Mouse (Mus musculus): ENCODE results near the gene Cd2bp2. TPM values are rescaled to one million over a fixed set of nuclear protein-coding genes. Genes with fewer than 3 reads are reported as not detected.

Gene Cd2bp2
- polyA plus RNA-seq, 1 experiment from 2014 or later: 14.0 TPM

GRCm38 (mm10) chr7:127152464-127152863 lies 43.4 kb downstream of the Cd2bp2 start:
- DNase-seq: no peak
- Histone ChIP-seq H3K27me3 (ENCODE audit: insufficient read depth, low read length) (no peaks in the 10 kb centered on the region), H3K4me1 (ENCODE audit: insufficient read depth) (peaks cover 4% of the 10 kb centered on the region), H3K4me3 (ENCODE audit: low read depth, low read length) (no peak overlapping the region), H3K9me3 (ENCODE audit: low read length) (no peaks in the 10 kb centered on the region), H3K9ac (replicated peaks) (no peak overlapping the region), H3K27ac (ENCODE audit: low read depth) (no peak overlapping the region), H3K36me3 (replicated peaks; ENCODE audit: insufficient read depth, low read length) (no peaks in the 10 kb centered on the region), H3K4me2 (ENCODE audit: low read depth, low read length) (no peak overlapping the region)
- ATAC-seq: no peak
- WGBS (ENCODE audit: insufficient replicate concordance): 85% methylated on average over 6 of the region's 6 CpGs
- no peak for TF ChIP-seq CTCF (IDR thresholded peaks at IDR 0.05; ENCODE audit: low read depth)
- no peak for TF ChIP-seq EP300 (IDR thresholded peaks at IDR 0.05; ENCODE audit: low read depth)

- TF ChIP-seq EP300 (IDR thresholded peaks at IDR 0.05; ENCODE audit: low read depth): no peak
- no peak for TF ChIP-seq CTCF (IDR thresholded peaks at IDR 0.05; ENCODE audit: low read depth)
- H3K27me3 ChIP-seq (ENCODE audit: insufficient read depth, low read length): no peaks in the 10 kb centered on the region
- H3K4me2 ChIP-seq (ENCODE audit: low read depth, low read length): no peak overlapping the region
- no peaks in the 10 kb centered on the region for H3K9me3 ChIP-seq (ENCODE audit: low read length)
- H3K9ac ChIP-seq (replicated peaks): no peak overlapping the region
- H3K36me3 ChIP-seq (replicated peaks; ENCODE audit: insufficient read depth, low read length): no peaks in the 10 kb centered on the region
- H3K4me1 ChIP-seq (ENCODE audit: insufficient read depth): peaks cover 10% of the 10 kb centered on the region; the same call in 1 of the 2 replicates
- WGBS (ENCODE audit: insufficient replicate concordance): 56% methylated on average over 3 of the region's 3 CpGs
- ATAC-seq (peak; percentile 90), DNase-seq (peak; percentile 65)
- peak overlapping the region; percentile 79 for H3K27ac ChIP-seq (ENCODE audit: low read depth)
- H3K4me3 ChIP-seq (ENCODE audit: low read depth, low read length): no peak overlapping the region
Measured at GRCm38 (mm10) chr7:127147901-127148300, 47.9 kb downstream of the Cd2bp2 start.

- Histone ChIP-seq H3K27ac (ENCODE audit: low read depth) (no peak overlapping the region), H3K27me3 (ENCODE audit: insufficient read depth, low read length) (no peaks in the 10 kb centered on the region), H3K4me1 (ENCODE audit: insufficient read depth) (peaks cover 10% of the 10 kb centered on the region; the same call in 1 of the 2 replicates), H3K4me3 (ENCODE audit: low read depth, low read length) (no peak overlapping the region), H3K36me3 (replicated peaks; ENCODE audit: insufficient read depth, low read length) (no peaks in the 10 kb centered on the region), H3K9ac (replicated peaks) (no peak overlapping the region), H3K4me2 (ENCODE audit: low read depth, low read length) (no peak overlapping the region), H3K9me3 (ENCODE audit: low read length) (no peaks in the 10 kb centered on the region)
- no peak for ATAC-seq
- 65% methylated on average over 2 of the region's 2 CpGs for WGBS (ENCODE audit: insufficient replicate concordance)
- no peak for DNase-seq
- TF ChIP-seq CTCF (IDR thresholded peaks at IDR 0.05; ENCODE audit: low read depth) (no peak), EP300 (IDR thresholded peaks at IDR 0.05; ENCODE audit: low read depth) (no peak)
Measured at GRCm38 (mm10) chr7:127146267-127146603, 49.6 kb downstream of the Cd2bp2 start.

- H3K4me2 ChIP-seq (ENCODE audit: low read depth, low read length): no peak overlapping the region
- H3K27ac ChIP-seq (ENCODE audit: low read depth): no peak overlapping the region
- H3K4me3 ChIP-seq (ENCODE audit: low read depth, low read length): no peak overlapping the region
- no peak for ATAC-seq
- DNase-seq: no peak
- no peaks in the 10 kb centered on the region for H3K36me3 ChIP-seq (replicated peaks; ENCODE audit: insufficient read depth, low read length)
- no peaks in the 10 kb centered on the region for H3K27me3 ChIP-seq (ENCODE audit: insufficient read depth, low read length)
- no peak for TF ChIP-seq CTCF (IDR thresholded peaks at IDR 0.05; ENCODE audit: low read depth)
- TF ChIP-seq EP300 (IDR thresholded peaks at IDR 0.05; ENCODE audit: low read depth): no peak
- H3K4me1 ChIP-seq (ENCODE audit: insufficient read depth): peaks cover 10% of the 10 kb centered on the region; the same call in 1 of the 2 replicates
- H3K9ac ChIP-seq (replicated peaks): no peak overlapping the region
- H3K9me3 ChIP-seq (ENCODE audit: low read length): no peaks in the 10 kb centered on the region
- WGBS (ENCODE audit: insufficient replicate concordance): 47% methylated on average over 9 of the region's 9 CpGs
Measured at GRCm38 (mm10) chr7:127145387-127146266, 50.2 kb downstream of the Cd2bp2 start.

GRCm38 (mm10) chr7:127144412-127144811 lies 51.4 kb downstream of the Cd2bp2 start:
- Histone ChIP-seq H3K4me3 (ENCODE audit: low read depth, low read length) (no peak overlapping the region), H3K4me2 (ENCODE audit: low read depth, low read length) (peak overlapping the region; percentile 26; the same call in 1 of the 2 replicates), H3K9ac (replicated peaks) (no peak overlapping the region), H3K27me3 (ENCODE audit: insufficient read depth, low read length) (no peaks in the 10 kb centered on the region), H3K9me3 (ENCODE audit: low read length) (no peaks in the 10 kb centered on the region), H3K4me1 (ENCODE audit: insufficient read depth) (peaks cover 13% of the 10 kb centered on the region), H3K27ac (ENCODE audit: low read depth) (no peak overlapping the region), H3K36me3 (replicated peaks; ENCODE audit: insufficient read depth, low read length) (no peaks in the 10 kb centered on the region)
- ATAC-seq: no peak
- WGBS (ENCODE audit: insufficient replicate concordance): 53% methylated on average over 7 of the region's 7 CpGs
- TF ChIP-seq CTCF (IDR thresholded peaks at IDR 0.05; ENCODE audit: low read depth): no peak
- no peak for TF ChIP-seq EP300 (IDR thresholded peaks at IDR 0.05; ENCODE audit: low read depth)
- no peak for DNase-seq

- no peak for TF ChIP-seq CTCF (IDR thresholded peaks at IDR 0.05; ENCODE audit: low read depth)
- TF ChIP-seq EP300 (IDR thresholded peaks at IDR 0.05; ENCODE audit: low read depth): no peak
- Histone ChIP-seq H3K27ac (ENCODE audit: low read depth) (no peak overlapping the region), H3K4me1 (ENCODE audit: insufficient read depth) (peaks cover 19% of the 10 kb centered on the region), H3K9ac (replicated peaks) (no peak overlapping the region), H3K9me3 (ENCODE audit: low read length) (no peaks in the 10 kb centered on the region), H3K4me2 (ENCODE audit: low read depth, low read length) (no peak overlapping the region), H3K27me3 (ENCODE audit: insufficient read depth, low read length) (no peaks in the 10 kb centered on the region), H3K4me3 (ENCODE audit: low read depth, low read length) (no peak overlapping the region), H3K36me3 (replicated peaks; ENCODE audit: insufficient read depth, low read length) (no peaks in the 10 kb centered on the region)
- ATAC-seq (no peak), DNase-seq (no peak)
- 67% methylated on average over 4 of the region's 4 CpGs for WGBS (ENCODE audit: insufficient replicate concordance)
Measured at GRCm38 (mm10) chr7:127142666-127143065, 53.2 kb downstream of the Cd2bp2 start.

Measured in liver, postnatal 0 days (tissue).